Mouse (Mus musculus): Measurements from ENCODE around the gene Tprn. TPM values are rescaled to one million over a fixed set of nuclear protein-coding genes. Genes with fewer than 3 reads are reported as not detected.

Gene Tprn
- polyA plus RNA-seq, 2 experiments from 2014 or later, result 1.8 to 3.8 TPM

DNA sequence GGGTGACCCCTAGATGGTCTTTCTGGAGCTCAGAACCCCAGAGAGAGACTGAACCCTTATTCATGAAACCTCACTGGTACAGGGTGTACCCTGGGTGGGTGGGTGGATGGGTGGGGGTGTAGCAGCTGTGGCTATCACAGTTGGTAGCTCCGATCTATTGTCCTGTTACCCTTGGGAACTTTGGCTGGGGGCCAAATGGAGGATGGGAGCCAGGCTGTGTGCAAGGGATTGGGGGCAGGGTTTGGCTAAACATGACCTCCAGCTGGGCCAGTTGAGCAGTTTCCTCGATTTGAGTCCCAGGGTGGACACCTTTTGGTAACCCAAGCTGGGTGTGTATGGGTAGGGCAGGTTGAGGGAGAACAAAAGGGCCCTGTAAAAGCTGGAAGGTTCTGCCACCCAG lies 4.3 kb downstream of the Tprn start:
- ATAC-seq, result no peak

DNA sequence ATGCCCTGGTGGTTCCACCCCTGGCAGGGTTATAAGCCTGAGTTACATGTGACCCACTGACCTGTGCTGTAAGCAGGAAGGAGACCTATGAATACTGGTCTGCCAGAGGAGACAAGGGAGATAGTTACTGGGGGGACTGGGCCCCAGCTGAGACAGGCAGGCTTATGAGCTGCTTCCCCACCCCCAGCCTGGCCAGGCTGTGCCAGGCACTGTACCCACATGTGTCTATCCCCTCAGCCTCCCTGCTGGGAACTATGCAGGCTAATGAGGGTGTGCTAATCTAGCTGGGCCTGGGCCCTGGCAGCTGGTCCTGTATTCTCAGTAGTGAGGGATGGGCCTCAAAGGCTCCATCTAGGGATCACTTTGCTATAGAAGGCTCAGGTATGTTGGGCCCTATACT lies 4.8 kb downstream of the Tprn start:
- no peak for ATAC-seq

DNA sequence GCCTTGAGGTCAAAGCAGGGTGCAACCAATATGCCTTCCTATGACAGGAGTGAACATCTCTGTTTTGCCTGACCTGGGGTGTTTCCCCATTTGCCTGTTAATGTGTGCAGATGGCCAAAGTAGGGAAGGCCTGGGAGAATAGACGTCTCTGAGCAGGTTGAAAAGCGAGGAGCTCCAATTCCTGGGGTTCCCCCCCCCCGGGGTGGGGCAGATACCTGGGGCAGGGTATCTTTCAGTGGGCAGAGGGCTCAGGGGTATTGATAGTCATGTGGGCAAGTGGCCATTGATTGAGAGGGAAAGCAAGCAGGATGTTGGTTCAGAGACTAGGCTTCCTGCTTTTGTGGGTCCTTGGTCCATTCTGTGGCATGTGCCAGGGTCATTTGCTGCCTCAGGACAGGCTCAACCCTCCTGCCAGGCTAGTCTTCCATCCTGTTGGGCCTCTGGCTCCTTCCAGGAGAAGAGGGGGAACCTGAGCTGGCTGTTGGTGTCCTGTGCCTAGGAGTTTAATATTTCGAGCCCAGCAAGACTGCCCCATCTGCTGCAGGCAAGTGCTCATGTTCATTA lies 5.4 kb downstream of the Tprn start:
- ATAC-seq, result no peak

DNA sequence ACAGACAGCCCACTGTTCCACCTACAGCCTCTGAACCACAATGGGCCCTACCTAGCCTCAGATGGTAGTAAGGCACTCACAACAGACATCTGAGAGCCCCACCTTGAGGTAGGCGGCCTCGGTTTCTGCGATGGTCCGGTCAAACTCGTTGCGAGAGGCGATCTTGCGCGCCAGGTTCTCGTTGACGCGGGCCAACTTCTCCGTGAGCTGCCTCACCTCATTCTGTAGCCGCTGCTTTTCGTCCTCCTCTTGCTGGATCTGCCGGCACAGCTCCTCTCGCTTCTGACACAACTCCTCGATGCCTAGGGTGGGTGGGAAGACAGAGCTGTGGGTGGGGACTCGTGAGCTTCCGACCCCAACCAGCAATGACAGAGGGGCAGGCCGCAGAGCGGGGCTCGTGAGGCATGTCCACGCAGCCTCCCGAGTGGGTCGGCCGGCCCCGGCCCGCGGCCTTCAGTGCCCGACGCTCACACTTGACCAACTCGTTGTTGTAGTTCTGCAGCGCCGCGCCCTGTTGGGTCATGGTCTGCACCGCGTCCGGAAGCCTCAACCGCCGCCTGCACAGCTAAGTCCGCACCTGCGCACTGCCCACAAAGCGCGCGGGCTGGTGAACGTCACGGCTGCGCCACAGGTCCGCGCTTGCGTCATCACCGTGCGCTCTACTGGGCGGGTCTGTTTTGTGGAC lies 9.6 kb downstream of the Tprn start, which contains the start of the genes Ssna1 and Anapc2:
TSS of gene Ssna1 (minus strand) at position 612 of the 685 bp plus-strand sequence.
TSS of gene Anapc2 (plus strand) at position 652 of the 685 bp plus-strand sequence.
- peak; percentile 91 for ATAC-seq

DNA sequence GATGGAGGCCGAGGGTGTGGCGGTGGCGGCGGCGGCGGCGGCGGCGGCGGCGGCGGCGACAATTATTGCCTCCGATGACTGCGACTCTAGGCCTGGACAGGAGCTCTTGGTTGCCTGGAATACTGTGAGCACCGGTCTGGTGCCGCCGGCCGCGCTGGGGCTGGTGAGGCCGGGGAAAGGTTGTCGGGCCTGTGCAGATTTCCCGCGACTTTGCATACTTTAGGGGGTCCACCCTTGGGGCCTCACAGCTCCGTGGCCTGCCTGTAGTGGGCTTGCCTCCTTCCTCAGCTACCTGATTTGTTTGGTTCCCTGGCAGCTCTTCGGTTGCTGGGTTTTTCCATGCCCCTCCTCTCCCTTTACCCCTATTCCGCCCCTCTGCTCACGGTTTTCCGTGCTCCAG lies 10.1 kb downstream of the Tprn start:
- ATAC-seq, result peak; percentile 11

DNA sequence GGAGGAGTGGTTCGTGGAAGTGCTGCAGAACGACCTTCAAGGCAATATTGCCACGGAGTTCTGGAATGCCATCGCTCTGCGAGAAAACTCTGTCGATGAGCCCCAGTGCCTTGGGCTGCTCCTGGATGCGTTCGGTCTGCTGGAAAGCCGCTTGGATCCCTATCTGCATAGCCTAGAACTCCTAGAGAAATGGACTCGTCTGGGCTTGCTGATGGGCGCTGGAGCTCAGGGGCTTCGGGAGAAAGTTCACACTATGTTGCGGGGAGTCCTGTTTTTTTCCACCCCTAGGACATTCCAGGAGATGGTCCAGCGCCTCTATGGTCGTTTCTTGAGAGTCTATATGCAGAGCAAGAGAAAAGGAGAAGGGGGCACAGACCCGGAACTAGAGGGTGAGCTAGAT lies 10.6 kb downstream of the Tprn start:
- ATAC-seq, result no peak

DNA sequence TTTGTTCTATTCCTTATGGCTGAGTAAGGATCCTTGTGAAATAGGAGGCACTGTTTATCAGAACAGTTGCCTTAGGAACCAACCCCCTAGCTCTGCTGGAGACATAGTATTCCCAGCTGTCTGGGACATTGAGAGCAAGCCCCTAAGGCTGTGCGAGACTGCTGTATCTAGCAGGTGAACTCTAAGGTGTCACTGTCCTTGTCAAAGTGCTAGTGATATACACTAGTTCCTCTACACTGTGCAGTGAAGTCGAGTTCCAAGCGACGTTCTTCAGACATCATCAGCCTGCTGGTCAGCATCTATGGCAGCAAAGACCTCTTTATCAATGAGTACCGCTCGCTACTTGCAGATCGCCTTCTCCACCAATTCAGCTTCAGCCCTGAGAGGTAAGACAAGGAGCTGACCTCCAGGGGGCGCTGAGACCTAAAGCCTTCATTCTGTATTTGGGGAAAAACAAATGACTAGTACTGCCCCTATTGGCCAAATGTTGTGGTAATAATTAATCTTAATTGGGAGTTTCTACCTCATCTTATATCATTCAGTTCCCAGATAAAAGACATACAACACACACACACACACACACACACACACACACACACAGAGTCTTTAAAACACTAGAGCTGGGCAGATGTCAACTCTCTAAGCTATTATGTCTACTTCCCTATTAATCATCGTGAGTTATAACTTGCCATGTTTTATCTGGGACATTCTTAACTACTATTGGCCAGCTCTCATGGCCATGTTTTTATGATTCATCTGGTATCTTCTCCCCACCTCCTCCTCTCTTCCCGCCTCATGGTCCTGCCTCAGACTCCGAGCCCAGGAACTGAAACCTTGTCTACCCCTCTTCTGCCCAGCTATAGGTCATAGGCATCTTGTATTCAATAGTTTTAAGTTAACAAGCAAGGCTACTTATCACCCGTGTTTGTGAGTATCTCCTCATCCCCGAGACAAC lies 16.8 kb downstream of the Tprn start:
- ATAC-seq, result peak; percentile 87

DNA sequence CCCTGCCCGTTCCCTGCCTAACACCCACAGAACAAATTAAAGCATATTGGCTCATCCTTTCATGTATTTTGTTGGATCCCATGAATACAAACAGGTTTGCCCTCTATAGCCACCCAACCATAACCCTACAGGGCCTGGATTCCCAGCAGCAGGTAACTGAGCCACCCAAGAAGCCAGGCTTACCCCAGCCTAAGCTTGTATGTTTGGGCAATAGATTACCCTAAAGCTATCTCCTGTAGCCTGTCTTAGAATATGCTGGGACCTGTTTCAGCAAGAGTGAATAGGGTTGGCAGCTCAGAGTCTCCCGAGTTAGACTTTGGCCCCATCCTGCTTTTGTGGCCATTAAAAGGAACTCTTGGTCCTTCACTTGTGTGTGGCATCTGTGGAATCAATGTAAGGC lies 23.1 kb downstream of the Tprn start:
- ATAC-seq, result no peak

DNA sequence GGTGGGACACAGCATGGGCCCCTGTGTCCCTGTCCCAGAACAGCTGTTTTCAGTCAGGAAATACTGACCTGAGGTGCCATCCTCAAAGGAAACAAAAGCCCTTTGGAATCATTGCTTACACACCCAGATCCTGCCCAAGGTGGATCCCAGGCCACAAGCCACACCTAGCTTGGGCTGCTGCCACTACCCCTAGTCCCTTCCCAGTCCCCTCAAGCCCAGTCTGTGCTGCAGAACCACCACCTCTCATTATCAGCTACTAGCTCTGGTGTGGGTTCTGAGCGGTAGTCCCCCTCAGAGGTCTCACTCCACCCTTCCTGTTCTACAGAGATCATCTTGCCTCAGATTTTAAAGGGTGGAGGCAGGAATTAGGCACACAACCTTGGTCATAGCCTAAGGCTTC lies 23.9 kb downstream of the Tprn start:
- ATAC-seq, result no peak

DNA sequence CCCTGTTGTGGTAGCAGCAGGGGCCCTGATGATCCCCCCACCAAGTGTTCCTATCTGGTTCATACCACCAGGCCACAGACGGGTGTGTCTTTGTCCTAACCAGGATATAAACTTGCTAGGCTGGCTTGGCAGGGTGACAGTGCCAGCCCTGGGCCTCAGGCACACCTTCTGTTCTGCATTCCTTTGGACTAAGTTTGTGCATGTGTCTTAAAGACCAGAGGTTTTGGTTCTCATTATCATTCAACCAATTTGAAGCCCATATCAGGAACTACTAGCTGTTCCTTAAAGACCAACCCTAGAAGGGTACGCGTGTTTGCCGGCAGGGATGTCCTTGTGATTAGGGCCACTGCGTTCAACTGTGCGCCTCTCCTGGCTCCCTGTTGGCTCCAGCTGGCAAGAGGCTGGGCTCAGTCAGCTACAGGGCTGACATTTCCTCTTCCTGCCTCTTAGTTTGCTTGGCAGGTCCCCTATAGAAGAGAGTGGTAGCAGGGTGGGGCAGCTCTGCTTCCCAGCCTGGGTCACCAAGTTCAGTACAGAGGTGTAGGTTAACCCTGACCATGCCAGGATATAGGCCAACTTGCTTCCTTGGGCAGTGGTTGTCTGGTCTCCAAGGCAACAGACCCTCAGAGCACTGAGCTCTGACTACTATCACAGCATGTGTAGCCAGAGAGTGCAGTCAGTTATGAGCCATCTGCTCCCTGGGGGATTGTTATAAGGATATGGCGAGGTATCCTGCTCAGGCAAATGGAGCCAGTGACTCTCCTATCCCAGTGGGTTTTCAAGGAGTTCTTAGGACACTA lies 24.6 kb downstream of the Tprn start:
- no peak for ATAC-seq

DNA sequence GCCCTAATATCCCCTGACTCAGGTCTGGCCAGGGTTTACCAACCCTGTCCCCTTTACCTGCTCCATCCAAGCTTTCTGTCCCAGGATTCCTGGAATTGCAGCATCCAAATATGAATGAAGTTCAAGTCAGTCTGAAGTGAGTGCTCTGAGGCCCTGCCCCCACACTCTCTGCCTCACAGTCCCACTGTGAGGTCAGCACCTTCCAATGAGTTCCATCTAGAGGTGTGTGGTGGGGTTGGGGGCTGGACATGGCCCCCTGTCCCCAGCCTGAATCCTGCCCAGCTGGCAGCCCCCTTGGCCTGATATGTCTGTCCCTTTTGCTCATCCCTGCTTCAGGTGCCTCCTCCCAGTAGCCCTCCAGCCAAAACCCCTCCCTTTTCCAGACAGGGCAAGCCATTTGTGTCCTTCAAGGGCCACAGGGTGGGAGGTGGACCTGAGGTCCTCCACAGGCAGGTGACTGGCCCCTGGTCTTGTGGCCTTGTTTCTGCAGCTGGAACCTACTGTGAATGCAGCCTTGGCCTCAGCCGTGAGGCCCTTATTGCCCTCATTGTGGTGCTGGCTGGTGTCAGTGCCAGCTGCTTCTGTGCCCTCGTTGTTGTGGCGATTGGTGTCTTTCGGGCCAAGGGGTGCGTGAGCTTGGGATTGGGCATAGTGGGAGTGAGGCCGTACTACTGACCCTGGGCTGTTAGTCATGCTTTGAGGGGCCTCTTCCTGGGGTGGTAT lies 25.7 kb downstream of the Tprn start, which contains the start of gene Tmem210:
TSS of gene Tmem210 (plus strand) at position 219 of the 723 bp plus-strand sequence.
- ATAC-seq, result no peak

DNA sequence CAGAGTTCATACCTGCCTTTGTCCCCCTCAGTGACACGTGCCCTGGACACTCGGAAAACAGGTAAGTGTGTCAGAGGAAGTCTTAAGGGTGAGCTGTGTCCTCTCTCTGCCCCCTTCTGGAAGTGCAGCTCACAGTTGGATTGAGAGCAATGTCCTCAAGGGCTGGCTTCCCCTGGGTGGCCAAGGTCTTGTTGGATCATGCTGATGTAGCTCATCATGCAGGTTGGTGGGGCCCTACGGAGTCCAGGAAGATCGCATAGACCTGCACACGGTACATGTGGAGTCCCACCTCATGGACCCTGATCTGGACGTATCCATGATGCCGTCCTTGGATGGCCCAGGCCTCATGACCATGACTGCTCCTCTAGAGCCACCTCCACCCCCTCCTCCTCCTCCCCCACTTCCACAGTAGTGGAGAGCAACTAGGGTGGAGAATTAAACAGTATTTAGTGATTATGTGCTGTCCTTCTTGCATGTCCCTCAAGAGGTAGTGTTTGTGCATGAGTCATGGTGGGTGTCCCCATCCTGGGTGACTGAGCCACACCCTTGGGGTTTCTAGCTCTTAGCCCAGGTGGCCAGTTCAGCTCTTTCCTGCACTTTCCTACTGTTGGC lies 26.4 kb downstream of the Tprn start:
- no peak for ATAC-seq

DNA sequence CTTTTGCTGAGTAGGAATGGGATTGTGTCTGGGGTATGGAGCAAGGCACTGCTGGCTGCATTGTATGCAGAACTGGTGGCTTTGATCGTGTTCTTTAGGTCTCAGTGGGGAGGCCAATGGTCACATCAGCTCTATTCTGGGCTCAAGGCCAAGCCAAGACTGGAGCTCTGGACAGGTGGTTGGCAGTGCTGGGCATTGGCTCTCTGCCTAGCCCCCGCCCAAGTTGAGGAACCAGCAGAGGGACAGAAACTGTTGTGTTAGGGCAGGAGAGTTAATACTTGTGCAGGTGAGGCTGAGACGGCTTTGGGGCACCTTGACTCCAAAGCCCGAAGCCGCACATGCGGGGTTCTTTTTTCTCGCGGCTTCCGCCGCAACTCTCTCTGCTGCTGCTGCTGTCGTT lies 27.2 kb downstream of the Tprn start, which contains the start of gene Lrrc26:
TSS of gene Lrrc26 (plus strand) at position 265 of the 400 bp plus-strand sequence.
- no peak for ATAC-seq

DNA sequence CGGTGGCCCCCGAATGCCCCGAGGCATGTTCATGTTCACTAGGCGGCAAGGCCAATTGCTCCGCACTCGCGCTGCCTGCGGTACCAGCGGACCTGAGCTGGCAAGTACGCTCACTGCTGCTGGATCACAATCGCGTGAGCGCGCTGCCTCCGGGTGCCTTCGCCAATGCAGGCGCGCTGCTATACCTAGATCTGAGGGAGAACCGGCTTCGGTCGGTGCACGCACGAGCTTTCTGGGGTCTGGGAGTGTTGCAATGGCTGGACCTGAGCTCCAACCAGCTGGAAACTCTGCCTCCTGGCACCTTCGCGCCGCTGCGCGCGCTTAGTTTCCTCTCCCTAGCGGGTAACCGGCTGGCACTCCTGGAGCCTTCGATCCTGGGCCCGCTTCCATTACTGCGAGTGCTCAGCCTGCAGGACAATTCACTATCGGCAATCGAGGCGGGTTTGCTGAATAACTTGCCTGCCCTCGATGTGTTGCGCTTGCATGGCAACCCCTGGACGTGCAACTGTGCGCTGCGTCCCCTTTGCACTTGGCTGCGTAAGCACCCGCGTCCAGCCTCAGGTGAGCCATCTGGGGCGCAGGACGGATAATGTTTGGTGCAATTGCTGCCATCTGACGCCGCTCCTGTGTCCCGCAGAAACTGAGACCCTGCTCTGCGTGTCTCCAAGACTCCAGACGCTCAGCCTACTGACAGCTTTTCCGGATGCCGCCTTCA lies 27.8 kb downstream of the Tprn start:
- ATAC-seq, result no peak

DNA sequence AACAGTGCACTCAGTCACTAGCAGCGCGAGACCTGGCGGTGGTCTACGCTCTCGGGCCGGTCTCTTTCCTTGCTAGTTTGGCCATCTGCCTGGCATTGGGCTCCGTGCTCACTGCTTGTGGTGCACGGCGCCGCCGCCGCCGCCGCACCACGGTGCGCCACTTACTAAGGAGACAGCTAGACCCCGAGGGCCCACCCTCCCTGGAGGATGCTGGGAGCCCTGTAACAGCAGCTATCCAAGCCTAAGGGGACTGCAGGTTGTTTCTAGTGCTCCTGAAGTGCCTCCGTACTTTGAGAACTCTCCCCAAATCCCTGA lies 28.4 kb downstream of the Tprn start:
- ATAC-seq, result no peak

DNA sequence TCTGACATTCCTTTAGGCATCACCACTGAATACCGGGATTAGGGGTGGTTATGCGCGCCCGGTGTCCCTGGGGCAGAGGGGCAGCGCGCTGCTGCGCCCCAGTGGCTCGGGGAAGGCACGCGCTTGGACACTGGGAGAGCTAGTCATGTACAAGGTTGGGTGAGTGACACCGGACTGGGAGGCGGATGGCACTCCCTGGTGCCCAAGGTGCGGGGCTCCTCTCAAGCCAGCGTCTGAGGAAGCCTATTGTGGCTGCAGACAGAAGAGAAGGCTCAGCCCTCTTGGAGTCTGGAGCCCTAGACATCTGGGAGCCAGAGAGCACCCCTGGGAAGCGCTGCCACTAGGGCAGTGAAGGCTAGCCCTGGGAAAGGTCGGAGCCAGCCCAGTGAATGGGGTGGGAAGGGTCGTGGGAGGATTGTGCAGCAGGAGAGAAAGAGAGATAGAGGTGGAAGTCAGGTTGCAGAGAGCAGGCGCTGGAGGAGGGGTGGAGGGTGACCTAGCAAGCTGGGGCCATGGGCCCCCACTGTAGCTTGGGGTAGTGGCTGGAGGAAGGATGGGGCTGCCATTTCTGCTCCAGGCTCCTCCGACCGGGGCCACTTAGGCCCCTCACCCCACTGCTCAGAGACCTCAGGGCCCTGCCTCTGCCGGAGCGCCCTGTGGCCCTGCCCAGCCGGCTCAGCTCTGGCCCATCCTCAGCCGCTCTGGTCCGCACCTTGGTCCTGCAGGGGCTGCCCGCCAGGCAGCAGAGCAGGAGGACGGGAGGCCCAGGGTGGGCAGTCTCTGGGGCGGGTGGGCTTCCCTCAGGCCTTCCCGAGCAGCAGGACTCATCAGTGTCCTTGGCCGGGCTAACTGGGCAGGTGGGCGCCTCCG lies 29.0 kb downstream of the Tprn start:
- ATAC-seq, result no peak

DNA sequence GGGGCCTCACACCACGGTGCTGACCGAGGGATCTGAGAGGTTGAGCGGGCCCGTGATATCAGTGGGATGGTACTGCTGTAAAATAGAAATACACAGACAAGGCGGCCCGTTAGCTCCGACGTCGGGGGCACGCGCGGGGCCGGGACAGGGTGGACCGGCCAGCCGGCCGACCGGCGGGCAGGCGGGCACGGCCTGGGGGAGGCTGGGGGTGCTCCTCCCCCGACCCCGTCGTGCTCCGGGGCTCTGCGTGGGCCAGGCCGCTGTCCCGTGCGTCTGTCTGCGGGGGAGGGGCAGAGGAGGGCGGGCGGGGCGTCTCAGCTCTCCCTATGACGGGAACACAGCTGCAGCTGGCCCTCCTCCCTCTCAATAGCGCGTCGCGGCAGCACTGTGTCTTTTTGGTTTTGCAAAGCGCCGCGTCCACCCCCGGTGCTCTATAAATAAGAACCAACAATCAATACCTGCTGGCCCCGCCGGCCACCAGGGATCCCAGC lies 29.7 kb downstream of the Tprn start:
- no peak for ATAC-seq

DNA sequence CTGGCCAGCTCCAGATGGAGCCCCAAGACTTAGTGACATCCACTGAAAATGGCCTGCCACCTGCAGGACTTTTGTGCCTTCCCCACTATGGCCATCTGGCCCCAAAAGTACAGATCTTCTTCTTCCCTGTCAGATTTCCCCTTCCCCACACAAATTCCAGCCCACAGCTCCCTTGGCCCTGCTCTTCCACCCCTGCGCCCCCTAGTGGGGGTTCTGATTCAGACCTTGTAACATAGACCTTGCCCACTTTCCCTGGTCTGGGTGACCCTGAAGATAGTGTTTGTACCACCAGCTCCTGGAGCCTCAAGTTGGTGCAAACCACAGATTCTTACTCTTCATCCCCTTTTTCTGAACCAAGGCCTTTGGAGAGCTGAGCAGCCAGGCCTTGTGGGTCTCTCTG lies 30.4 kb downstream of the Tprn start:
- ATAC-seq, result peak; percentile 62

DNA sequence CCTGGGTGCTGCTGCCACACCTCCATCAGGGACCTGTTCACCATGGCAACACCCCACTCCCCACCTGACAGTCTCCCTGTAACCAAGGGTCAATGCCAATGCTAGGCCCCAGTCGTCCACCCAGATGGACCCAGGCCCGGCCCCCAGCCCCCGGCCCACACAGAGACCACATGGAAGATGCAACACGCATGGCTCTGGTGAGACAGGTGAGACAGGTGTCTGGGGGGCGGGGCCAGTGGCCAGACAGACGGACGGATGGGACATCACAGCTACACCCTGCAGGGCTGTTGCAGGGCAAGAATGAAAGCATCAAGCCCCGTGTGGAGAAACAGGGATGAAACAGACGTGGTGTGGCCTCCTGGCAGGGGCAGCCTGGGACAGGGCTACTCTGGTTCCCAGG lies 31.3 kb downstream of the Tprn start:
- ATAC-seq, result no peak

DNA sequence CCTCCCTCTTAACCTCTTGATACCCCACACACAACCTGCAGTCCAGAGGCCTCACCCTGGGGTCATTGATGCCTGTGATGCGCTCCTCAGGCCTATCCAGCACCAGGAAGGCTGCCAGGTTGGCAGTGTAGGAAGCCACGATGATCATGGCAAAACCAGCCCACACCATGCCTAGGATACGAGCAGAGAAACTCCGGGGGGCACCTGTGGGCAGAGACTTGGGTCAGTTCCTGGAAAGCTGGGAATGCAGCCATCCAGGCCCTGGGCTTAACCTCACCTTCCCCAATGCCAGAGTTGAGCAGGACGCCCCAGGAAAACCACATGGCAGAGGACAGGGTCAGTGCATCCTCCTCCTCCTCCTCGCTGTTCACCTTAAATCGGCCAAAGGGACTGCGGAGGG lies 34.7 kb downstream of the Tprn start:
- ATAC-seq, result no peak

Measured in CD4-positive, CD25-positive, alpha-beta regulatory T cell, adult 4 months (primary cell).